Mouse (Mus musculus): ENCODE measurements around the gene Nrf1. TPM values are rescaled to one million over a fixed set of nuclear protein-coding genes. Genes with fewer than 3 reads are reported as not detected.

Nrf1 gene
- polyA plus RNA-seq, 1 experiment from 2014 or later = 62.5 TPM

- H3K9me3 ChIP-seq = no peaks in the 10 kb centered on the region
- H3K4me1 ChIP-seq = no peaks in the 10 kb centered on the region
- H3K27ac ChIP-seq = no peak overlapping the region
- no peaks in the 10 kb centered on the region for H3K27me3 ChIP-seq
- H3K4me2 ChIP-seq = no peak overlapping the region
- H3K9ac ChIP-seq = no peak overlapping the region
- ATAC-seq (ENCODE audit: borderline replicate concordance, extremely low read depth, low FRiP score, low TSS enrichment) = no peak
- no peak overlapping the region for H3K4me3 ChIP-seq
- peaks cover 77% of the 10 kb centered on the region for H3K36me3 ChIP-seq
- 79% methylated on average over 1 of the region's 1 CpGs for WGBS
These were observed 75.6 kb downstream of the Nrf1 start for GRCm38 (mm10) chr6:30123391-30123790.

GRCm38 (mm10) chr6:30126060-30126459, 78.3 kb downstream of the Nrf1 start:
- 97% methylated on average over 7 of the region's 7 CpGs for WGBS
- peaks cover 64% of the 10 kb centered on the region for H3K36me3 ChIP-seq
- ATAC-seq (ENCODE audit: borderline replicate concordance, extremely low read depth, low FRiP score, low TSS enrichment) = no peak

GRCm38 (mm10) chr6:30126766-30127165, 79.0 kb downstream of the Nrf1 start:
- H3K9me3 ChIP-seq = no peaks in the 10 kb centered on the region
- H3K9ac ChIP-seq = no peak overlapping the region
- ATAC-seq (ENCODE audit: borderline replicate concordance, extremely low read depth, low FRiP score, low TSS enrichment) = no peak
- H3K27me3 ChIP-seq = no peaks in the 10 kb centered on the region
- H3K4me1 ChIP-seq = no peaks in the 10 kb centered on the region
- no peak overlapping the region for H3K27ac ChIP-seq
- H3K36me3 ChIP-seq = peaks cover 62% of the 10 kb centered on the region
- no peak overlapping the region for H3K4me2 ChIP-seq
- no peak overlapping the region for H3K4me3 ChIP-seq
- 87% methylated on average over 9 of the region's 9 CpGs for WGBS

More at GRCm38 (mm10) chr6:30126060-30126459, 78.3 kb downstream of the Nrf1 start:
- Histone ChIP-seq H3K4me1 (no peaks in the 10 kb centered on the region), H3K4me2 (no peak overlapping the region), H3K27ac (no peak overlapping the region), H3K9me3 (no peaks in the 10 kb centered on the region), H3K9ac (no peak overlapping the region), H3K4me3 (no peak overlapping the region), H3K27me3 (no peaks in the 10 kb centered on the region)

- 79% methylated on average over 3 of the region's 3 CpGs for WGBS
- Histone ChIP-seq H3K27ac (no peak overlapping the region), H3K4me2 (no peak overlapping the region), H3K4me1 (no peaks in the 10 kb centered on the region), H3K4me3 (no peak overlapping the region), H3K9ac (no peak overlapping the region), H3K36me3 (peaks cover 54% of the 10 kb centered on the region), H3K27me3 (no peaks in the 10 kb centered on the region), H3K9me3 (no peaks in the 10 kb centered on the region)
- no peak for ATAC-seq (ENCODE audit: borderline replicate concordance, extremely low read depth, low FRiP score, low TSS enrichment)
These were observed 84.6 kb downstream of the Nrf1 start for GRCm38 (mm10) chr6:30132399-30132798.

- no peak overlapping the region for H3K9ac ChIP-seq
- 55% methylated on average over 3 of the region's 3 CpGs for WGBS
- H3K36me3 ChIP-seq = peaks cover 50% of the 10 kb centered on the region
These were observed 87.8 kb downstream of the Nrf1 start for GRCm38 (mm10) chr6:30135590-30135989.

GRCm38 (mm10) chr6:30137227-30137626, 89.4 kb downstream of the Nrf1 start:
- Histone ChIP-seq H3K4me2 (no peak overlapping the region), H3K27me3 (no peaks in the 10 kb centered on the region), H3K4me1 (no peaks in the 10 kb centered on the region), H3K27ac (no peak overlapping the region), H3K9me3 (no peaks in the 10 kb centered on the region), H3K36me3 (peaks cover 50% of the 10 kb centered on the region), H3K4me3 (no peak overlapping the region), H3K9ac (no peak overlapping the region)
- no peak for ATAC-seq (ENCODE audit: borderline replicate concordance, extremely low read depth, low FRiP score, low TSS enrichment)
- WGBS = 79% methylated on average over 2 of the region's 2 CpGs

More at GRCm38 (mm10) chr6:30135590-30135989, 87.8 kb downstream of the Nrf1 start:
- Histone ChIP-seq H3K4me1 (no peaks in the 10 kb centered on the region), H3K27me3 (no peaks in the 10 kb centered on the region), H3K9me3 (no peaks in the 10 kb centered on the region), H3K27ac (no peak overlapping the region), H3K4me2 (no peak overlapping the region), H3K4me3 (no peak overlapping the region)
- no peak for ATAC-seq (ENCODE audit: borderline replicate concordance, extremely low read depth, low FRiP score, low TSS enrichment)

- H3K27me3 ChIP-seq = no peaks in the 10 kb centered on the region
- H3K9me3 ChIP-seq = no peaks in the 10 kb centered on the region
- no peak for ATAC-seq (ENCODE audit: borderline replicate concordance, extremely low read depth, low FRiP score, low TSS enrichment)
- H3K36me3 ChIP-seq = peaks cover 46% of the 10 kb centered on the region
- no peaks in the 10 kb centered on the region for H3K4me1 ChIP-seq
- no peak overlapping the region for H3K27ac ChIP-seq
- WGBS = 87% methylated on average over 7 of the region's 7 CpGs
- H3K9ac ChIP-seq = no peak overlapping the region
- no peak overlapping the region for H3K4me3 ChIP-seq
- H3K4me2 ChIP-seq = no peak overlapping the region
These were observed 91.7 kb downstream of the Nrf1 start for GRCm38 (mm10) chr6:30139329-30140045.

- no peaks in the 10 kb centered on the region for H3K4me1 ChIP-seq
- no peak overlapping the region for H3K9ac ChIP-seq
- H3K36me3 ChIP-seq = peaks cover 48% of the 10 kb centered on the region
- ATAC-seq (ENCODE audit: borderline replicate concordance, extremely low read depth, low FRiP score, low TSS enrichment) = no peak
- no peak overlapping the region for H3K4me3 ChIP-seq
- H3K27me3 ChIP-seq = no peaks in the 10 kb centered on the region
- no peak overlapping the region for H3K27ac ChIP-seq
- H3K4me2 ChIP-seq = no peak overlapping the region
- WGBS = 90% methylated on average over 4 of the region's 4 CpGs
- no peaks in the 10 kb centered on the region for H3K9me3 ChIP-seq
These were observed 95.5 kb downstream of the Nrf1 start for GRCm38 (mm10) chr6:30143263-30143662.

- Histone ChIP-seq H3K9me3 (no peaks in the 10 kb centered on the region), H3K27me3 (no peaks in the 10 kb centered on the region), H3K4me3 (no peak overlapping the region), H3K27ac (no peak overlapping the region), H3K4me1 (no peaks in the 10 kb centered on the region), H3K36me3 (peaks cover 34% of the 10 kb centered on the region), H3K4me2 (no peak overlapping the region), H3K9ac (no peak overlapping the region)
- 64% methylated on average over 7 of the region's 7 CpGs for WGBS
- ATAC-seq (ENCODE audit: borderline replicate concordance, extremely low read depth, low FRiP score, low TSS enrichment) = peak; percentile 46; the same call in 1 of the 2 replicates
These were observed 99.3 kb downstream of the Nrf1 start for GRCm38 (mm10) chr6:30147058-30147457.

GRCm38 (mm10) chr6:30147753-30148152, 100.0 kb downstream of the Nrf1 start:
- 71% methylated on average over 6 of the region's 6 CpGs for WGBS
- Histone ChIP-seq H3K9me3 (no peaks in the 10 kb centered on the region), H3K36me3 (peaks cover 32% of the 10 kb centered on the region), H3K4me3 (no peak overlapping the region), H3K4me1 (no peaks in the 10 kb centered on the region), H3K27ac (no peak overlapping the region), H3K4me2 (no peak overlapping the region), H3K9ac (no peak overlapping the region), H3K27me3 (no peaks in the 10 kb centered on the region)
- no peak for ATAC-seq (ENCODE audit: borderline replicate concordance, extremely low read depth, low FRiP score, low TSS enrichment)

GRCm38 (mm10) chr6:30150471-30150870, 102.7 kb downstream of the Nrf1 start:
- no peak for ATAC-seq (ENCODE audit: borderline replicate concordance, extremely low read depth, low FRiP score, low TSS enrichment)
- WGBS = 89% methylated on average over 8 of the region's 8 CpGs

GRCm38 (mm10) chr6:30152163-30152562, 104.4 kb downstream of the Nrf1 start:
- no peak overlapping the region for H3K4me2 ChIP-seq

More at GRCm38 (mm10) chr6:30150471-30150870, 102.7 kb downstream of the Nrf1 start:
- H3K4me3 ChIP-seq = no peak overlapping the region
- no peak overlapping the region for H3K4me2 ChIP-seq
- H3K27ac ChIP-seq = no peak overlapping the region
- no peaks in the 10 kb centered on the region for H3K9me3 ChIP-seq
- H3K4me1 ChIP-seq = no peaks in the 10 kb centered on the region
- no peaks in the 10 kb centered on the region for H3K27me3 ChIP-seq
- H3K36me3 ChIP-seq = peaks cover 32% of the 10 kb centered on the region
- H3K9ac ChIP-seq = no peak overlapping the region

More at GRCm38 (mm10) chr6:30152163-30152562, 104.4 kb downstream of the Nrf1 start:
- H3K4me3 ChIP-seq = no peak overlapping the region
- no peaks in the 10 kb centered on the region for H3K4me1 ChIP-seq
- H3K27ac ChIP-seq = no peak overlapping the region
- peaks cover 29% of the 10 kb centered on the region for H3K36me3 ChIP-seq
- 80% methylated on average over 12 of the region's 12 CpGs for WGBS
- H3K27me3 ChIP-seq = no peaks in the 10 kb centered on the region
- no peak for ATAC-seq (ENCODE audit: borderline replicate concordance, extremely low read depth, low FRiP score, low TSS enrichment)
- H3K9ac ChIP-seq = no peak overlapping the region
- no peaks in the 10 kb centered on the region for H3K9me3 ChIP-seq

Measured in lung, embryonic 15.5 days (tissue).